Mouse (Mus musculus) spleen, adult 2 months (tissue): ENCODE results near the gene Thada.

Source experiments
- CTCF ChIP-seq: fragments of 200-500 bp; IDR thresholded peaks from 2 replicates; pipeline ENCODE4 v1.5.1; 2011; ENCODE audit warnings: mild to moderate bottlenecking, inconsistent platforms; ENCODE audit not compliant: insufficient read depth, insufficient read length, insufficient replicate concordance; ENCODE audit errors: extremely low read depth
- POLR2A ChIP-seq: fragments of 200-500 bp; IDR thresholded peaks from 2 replicates; pipeline ENCODE4 v1.6.1; 2011; ENCODE audit warnings: low read depth, low read length, inconsistent platforms

- TF ChIP-seq CTCF = no peak
- no peak for TF ChIP-seq POLR2A
Observed at GRCm38 (mm10) chr17:84341686-84342085, 124.3 kb downstream of the Thada start.
